Mouse (Mus musculus) testis, postnatal 10 days (tissue): ENCODE results near the gene Tspan2.

ENCODE experiments used
- DNase-seq: peaks from one replicate; pipeline ENCODE4 v3.0.0; 2021; ENCODE audit warnings: low spot score

The Tspan2 gene

DNA sequence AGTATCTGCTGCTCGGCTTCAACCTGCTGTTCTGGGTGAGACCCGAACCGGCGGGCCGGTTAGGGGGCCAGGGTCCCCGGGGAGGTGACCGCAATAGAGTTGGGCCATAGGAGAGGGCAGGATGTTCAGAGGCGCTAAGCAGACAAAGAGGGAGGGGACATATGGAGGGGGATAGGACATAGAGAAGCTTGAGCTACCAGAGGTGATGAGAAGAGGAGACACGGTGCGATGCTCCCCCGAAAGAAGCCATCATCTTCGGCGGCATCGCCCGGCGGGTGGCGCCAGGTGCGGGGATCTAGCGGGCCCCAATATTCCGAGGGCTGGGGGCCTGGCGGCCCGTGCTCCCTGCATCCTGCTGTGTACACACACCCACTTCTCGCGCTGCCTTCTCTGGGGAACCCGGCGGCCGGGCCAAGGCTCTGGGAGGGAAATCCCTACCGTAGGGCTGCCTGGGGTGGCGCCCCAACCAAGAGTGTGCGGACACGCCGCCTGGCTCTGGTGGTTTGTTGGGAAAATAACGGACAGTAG is 766 bp downstream of the Tspan2 start:
- DNase-seq, result peak; percentile 61

DNA sequence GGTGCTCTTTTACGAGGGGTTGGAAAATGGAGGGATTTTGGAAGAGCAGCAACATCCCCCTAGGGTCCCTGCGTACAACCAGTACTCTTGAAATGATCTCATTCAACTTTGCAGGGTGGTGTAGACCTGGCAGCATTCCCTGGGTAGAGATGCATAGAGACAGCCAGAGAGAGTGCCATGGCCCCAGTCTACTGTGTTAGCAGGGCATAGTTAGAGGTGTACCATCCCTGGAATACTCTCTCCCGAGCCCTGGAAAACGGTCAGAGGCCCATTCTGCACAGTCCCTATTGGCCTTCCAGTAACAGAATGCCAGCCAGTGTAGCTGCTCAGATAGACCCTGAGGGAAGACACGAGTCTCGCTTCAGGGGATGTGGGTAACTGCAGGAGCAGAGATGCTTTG is 1.3 kb downstream of the Tspan2 start:
- DNase-seq, result no peak

DNA sequence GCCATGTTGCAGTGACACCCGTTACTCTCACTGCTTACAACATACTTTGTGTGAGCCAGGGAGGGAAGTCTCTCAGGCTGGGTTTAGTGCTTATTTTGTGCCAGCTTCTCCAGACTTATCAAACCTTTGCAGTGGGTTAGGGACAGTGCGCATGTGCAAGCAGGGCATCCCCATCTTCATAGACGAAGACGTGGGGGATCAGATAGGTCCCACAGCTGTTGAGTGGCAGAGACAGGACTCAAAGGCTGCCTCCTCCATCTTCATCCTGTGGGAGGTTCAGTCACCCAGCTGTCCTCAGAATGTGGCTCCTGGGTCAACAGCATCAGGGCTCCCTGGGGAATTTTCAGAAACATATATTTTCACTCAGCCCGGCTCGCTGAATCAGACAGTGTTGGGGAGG is 2.1 kb downstream of the Tspan2 start:
- DNase-seq, result no peak

DNA sequence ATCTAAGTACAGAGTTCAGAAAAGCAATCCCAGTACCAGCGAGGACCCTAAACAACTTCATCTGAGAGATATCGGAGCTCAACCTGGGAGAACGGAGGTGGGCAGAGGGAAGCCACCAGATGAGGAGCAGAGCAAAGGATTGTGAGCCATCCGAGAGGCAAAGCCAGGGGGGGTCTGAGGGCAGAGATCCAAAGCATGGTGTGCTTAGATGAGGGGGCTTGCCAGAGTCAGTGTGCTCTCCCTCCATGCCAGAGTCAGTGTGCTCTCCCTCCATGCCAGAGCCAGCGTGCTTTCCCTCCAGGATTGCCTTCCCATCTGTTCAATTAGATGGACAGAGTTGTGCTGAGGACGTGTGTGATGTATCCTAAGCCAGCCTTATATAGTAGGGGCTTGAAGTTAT is 2.8 kb downstream of the Tspan2 start:
- no peak for DNase-seq

DNA sequence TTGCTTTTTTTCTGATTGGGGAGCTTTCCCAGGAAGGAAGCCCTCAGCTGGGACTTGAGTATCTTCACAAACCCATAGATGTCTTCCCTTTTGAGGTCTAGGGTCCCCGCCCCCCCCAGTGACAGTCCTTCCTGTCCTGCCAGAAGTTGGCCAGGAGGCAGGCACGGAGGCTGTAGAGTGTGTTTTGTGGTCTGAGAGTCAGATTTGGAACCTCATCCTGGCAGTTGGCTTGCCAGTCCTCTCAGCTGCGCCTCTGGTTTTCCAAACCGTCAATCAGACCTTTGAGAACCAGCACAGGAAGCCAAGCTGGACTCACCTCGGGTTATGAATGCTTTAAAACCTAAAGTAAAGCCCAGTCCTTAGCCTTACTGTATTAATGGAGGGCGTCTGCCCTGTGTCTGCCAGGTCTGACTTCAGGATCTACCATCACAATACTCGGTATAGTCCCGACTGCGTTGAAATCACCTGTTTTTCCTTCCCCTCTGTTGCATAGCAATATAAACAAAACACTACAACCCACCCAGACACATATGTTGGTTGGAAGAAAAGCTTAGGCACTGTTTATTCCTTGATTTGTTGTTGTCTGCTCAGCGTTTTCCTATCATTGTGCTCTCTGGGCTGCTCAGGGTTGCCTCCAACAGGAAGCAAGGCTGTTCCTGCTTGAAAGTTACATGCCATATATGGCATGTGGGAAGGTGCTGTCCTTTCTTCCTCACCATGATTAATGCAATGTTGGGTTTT is 4.0 kb downstream of the Tspan2 start:
- no peak for DNase-seq

DNA sequence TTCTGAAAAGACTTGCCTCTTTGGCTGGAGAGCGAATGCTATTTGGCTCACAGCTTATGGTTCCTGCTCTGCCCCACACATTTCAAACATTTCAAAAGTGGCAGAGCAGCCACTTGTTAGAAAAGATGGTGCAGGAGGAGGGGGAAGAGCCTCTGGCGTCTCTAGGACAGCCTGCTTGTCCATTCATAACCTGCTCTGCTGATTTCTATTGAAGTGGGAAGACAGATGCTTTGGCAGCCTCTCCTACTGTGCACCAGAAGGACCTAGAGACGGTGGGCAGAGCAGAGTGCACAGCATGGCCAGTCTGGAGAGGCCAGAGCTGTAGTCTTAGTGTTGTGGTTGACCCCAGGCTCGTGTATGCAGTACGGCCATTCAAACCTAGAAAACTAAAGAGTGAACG is 4.6 kb downstream of the Tspan2 start:
- no peak for DNase-seq

DNA sequence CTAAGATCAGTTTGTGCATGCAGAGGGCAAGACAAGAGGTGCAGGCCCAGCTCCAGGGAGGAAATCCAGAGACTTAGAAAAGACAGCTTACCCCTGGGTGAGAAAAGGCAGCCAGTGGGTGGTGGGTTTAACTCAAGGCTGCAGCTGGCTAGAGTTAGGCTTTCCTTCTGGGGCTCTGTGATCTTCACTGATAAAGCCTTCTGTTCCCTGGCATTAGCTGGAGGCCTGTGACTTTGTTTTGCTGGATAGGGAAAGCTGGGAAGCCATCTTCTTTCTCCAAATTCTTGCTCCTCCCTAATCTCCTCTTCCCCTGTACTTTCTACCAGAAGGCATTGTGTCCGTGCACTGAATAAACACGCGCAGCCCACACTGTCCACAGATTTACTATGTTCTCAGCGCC is 8.4 kb downstream of the Tspan2 start:
- no peak for DNase-seq

DNA sequence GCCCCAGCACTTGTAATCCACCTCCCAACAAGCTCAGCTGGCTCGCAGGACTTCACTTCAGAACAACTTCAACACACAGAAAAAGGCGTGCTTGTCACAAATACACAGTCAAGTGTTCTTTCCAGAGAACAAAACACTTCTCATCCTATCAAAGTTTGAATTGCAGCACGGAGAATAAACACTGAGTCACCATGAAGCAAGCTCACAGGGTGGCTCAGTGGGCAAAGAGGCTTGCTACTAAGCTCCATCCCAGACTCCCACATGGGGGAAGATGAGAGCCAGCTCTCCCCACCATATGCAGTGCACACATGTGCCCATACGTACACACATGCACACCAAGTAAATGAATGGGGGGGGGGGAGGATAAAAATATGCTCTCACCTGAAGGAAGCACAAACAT is 8.9 kb downstream of the Tspan2 start:
- no peak for DNase-seq

DNA sequence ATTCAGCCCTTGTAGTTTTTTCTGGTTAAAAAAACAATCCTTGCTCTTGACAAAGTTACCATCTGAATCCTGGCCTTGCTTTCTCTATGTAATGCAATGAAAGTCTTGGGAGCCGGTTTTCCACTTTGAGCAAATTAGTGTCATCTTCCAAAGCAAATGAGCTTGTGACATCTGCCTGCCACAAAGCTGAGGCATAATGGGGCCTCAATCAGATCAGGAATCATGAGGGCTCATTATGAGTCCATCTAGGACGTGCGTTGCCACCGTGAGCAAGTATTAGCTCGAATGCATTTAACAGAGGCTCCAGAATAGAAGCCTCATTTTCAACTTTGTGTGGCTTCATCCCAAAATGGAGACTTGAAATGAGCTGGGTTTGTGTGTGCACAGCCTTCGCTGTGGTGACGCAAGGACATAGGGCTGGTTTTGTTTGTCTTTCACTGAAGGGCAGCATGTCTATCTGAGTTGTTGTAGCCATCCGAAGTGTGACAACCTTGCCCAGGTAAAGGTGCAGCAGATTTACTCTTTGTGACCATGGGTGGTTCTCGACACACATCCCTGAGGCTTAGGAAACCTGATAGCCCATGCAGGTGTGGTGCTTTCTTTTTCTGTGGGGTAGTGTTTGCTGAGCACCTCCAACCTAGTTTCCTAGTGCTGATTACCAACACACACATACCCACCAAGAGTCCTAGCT is 9.6 kb downstream of the Tspan2 start:
- DNase-seq, result no peak

DNA sequence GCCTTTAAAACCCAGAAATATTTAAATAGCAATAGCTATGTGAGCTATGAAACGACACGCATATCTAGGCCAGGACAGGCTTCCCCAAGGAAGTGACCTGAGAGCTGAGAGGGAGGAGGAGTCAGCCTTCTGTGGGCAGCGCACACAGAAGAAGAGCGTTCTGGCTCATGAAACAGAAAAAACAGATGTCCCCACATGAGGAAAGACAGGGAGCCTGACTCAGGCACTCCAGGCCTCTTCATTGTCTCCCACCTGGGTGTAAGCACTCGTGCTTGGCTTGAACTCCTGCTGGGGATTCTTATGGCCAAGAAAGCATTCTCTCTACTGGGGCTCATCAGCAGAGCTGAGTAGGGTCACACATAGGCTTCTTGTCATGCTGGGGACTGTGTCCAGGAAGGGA is 10.3 kb downstream of the Tspan2 start:
- no peak for DNase-seq

DNA sequence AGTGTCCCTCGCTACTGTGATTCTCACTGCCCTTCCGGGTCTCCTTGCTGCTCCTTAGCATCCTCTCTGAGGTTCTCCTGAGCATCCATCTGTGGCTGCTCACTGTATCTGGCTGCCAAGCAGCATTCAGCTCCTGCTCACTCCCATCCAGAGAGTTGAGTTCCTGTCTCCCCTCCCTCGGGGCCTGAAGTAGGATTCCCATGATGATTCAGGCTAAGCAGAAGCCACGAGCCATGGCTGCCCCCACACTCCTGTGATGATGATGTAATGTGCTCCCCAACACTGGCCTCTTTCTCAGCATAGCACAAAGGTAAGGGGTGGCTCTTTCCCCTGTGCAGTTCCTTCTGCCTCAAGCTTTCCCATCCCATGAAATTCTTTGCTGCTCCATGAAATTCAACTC is 11.8 kb downstream of the Tspan2 start:
- DNase-seq, result no peak

DNA sequence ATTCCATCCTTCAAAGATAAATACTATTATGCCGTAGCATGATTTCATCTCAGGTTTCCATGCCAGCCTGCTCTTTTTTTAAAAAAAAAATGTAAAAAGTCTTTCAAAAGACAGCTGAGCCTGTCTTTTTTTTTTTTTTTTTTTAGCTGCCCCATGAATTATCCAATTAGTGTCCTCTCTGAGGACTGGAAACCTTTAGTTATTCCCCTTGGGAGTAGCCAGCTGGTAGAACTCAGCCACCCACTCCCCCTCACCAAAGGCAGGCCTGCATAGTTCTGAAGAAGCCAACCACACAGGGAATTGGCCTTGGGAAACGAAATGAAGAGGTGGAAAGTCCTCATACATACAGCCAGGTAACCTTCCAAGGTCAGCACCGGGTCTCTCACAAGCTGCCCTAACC is 13.7 kb downstream of the Tspan2 start:
- DNase-seq, result no peak

DNA sequence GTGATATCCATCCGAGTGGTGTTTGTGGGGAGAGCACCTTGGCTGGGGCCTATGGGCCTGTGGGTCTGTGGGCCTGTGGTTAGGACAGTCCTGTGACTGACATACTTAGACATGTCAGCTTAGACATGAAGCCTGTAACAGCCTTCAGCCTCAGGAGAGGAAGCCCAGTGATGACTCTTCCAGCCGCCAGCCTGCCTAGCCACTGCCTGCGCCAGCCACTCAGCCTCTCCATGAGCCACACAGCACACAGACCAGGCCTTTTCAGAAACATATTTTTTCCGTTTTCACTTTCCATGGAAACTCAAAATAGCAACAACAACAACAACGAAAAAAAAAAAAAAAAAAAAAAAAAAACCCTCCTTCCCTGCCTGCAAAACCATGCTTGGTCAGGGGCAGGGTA is 14.4 kb downstream of the Tspan2 start:
- DNase-seq, result no peak

DNA sequence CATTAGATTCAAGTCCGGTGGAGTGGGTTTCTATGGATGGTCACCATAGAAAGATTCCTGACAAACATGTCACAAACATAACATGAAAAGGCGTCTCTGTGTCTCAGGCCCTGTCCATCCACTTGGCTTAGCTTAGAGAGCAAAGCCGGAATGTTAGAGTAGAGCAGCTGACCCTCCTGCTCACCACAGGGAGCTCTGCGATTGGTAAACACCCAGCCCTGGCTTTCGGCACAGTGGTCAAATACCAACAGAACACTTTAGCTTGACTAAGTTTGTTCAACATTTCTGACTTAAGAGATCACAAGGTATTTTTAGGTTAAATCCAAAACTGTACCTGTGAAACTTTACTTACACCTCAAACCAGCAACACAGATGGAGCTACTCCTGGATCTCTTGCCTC is 16.8 kb downstream of the Tspan2 start:
- DNase-seq, result no peak

DNA sequence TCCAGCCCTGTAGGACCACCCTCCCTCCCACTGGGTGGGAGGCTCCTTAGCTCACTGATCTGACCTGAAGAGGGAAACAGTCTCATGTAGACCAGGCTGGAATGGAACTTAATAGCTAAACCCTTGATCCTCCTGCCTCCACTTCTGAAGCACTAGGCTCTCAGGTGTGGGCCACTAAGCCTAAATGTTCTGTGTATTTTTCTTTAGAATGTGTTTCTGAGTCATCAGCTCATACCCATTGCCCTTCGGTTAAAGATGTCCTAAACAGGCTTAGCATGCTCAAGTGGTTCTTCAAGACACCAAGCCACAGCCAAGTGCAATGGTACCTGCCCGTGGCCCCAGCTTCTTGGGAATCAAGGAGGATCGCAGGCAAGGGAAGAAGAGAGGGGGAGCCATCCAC is 17.2 kb downstream of the Tspan2 start:
- DNase-seq, result no peak

DNA sequence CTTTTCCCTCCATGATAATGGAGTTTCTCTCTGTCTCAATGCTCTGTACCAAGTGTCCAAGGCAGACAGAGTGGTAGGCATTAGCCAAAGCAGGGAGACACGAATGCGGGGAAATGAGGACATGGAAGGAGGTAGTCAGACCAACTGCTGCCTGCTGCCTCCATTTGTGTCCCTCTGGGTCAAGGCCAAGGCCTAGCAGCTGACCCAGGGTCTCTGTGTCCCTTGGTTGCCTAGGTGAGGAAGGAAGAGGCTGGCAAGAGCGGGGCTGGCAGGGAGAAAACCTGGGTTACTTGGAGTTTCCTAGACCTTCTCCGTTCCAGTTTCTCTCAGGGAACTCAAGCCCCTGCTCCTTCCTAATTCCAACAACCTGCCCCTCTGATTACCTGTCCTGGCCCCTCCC is 17.7 kb downstream of the Tspan2 start:
- DNase-seq, result no peak

DNA sequence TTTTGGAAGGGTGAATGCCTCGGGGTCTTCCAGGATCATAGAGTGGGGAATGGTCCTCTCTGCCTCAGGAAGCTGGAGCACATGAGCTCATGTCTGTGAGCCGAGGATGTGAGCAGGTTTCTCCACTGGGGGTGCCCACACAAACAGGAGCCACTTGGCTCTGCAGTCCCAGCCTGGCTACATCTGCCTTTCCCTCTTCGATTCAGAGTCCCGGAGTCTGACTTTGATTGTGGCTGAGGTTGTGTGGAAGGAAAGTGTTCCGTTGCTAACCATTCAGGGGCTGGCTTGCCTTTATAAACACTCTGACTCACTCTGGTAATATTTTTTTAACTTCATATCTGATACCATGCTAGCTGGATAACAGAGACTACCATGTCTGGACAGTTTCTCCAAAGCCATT is 18.1 kb downstream of the Tspan2 start:
- no peak for DNase-seq

DNA sequence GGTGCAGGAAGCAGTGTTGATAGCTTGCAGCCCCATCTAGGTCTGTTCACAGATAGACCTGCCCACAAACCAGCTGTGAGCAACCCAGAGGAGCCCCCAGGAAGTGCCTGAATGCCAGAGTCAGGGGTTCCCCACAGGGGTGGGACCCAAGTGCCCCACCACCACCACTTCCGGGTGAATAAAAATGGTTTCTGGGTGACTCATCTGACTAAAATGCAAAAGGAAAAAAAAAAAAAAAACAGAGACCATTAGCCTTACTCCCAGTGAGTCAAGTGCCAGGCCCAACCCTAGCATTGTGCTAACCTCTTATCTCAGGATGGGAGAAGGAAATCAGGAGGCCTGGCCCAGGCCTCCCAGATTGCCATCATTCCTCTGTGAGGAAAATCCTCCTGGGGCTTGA is 21.5 kb downstream of the Tspan2 start:
- DNase-seq, result no peak

DNA sequence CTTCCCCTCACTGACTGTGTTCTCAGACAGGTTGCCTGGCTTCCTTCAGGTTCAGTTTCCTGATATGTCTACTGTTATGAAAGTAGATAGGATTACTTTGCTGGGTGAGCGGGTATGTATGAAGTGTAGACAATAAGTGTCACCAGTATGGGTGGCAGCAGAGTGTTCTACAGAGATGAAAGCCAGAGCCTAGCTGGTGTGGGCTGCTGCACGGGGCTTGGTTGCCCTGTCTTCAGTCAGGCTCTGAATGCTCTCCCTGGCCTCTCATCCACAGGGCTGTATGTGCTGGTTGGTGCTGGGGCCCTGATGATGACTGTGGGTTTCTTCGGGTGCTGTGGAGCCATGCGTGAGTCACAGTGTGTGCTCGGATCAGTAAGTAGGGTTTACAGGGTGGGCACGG is 22.7 kb downstream of the Tspan2 start:
- DNase-seq, result no peak

DNA sequence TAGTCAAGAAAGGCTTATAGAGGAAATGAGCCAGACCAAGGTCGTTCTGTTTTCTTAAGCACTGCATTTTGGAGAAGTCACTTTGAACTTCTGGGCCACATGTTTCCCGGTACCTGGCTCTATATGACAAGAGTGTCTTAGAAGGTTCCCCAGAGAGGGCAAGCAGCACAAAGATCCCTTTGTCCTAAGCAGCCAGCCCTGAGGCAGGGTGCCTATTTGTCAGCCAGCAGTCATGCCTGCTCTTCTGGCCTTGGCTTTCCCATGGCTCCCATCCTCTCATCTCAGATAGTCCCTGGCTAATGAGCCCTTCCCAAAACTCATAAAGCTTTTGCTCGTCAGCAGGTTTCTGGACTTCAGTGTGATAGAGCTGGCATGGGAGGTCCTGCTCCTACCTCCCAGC is 25.9 kb downstream of the Tspan2 start:
- no peak for DNase-seq

DNA sequence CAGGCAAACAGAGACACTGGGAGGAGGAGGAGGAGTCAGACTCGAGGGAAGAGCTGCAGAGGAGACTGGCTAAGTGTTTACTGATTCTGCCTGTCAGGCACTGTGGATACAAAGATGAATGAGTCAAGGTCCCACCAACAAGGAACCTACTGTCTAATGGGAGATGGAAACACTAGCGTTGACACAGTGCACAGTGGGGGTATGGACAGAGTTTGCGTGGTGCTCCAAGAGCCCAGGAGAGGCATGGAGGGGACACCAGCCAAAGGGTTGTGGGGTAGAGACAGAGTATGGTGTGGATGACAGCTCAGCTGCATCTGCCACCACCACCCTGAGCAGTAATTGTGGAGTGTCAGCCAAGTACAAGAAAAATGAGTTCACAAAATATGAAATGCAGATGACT is 28.1 kb downstream of the Tspan2 start:
- peak; percentile 39 for DNase-seq

DNA sequence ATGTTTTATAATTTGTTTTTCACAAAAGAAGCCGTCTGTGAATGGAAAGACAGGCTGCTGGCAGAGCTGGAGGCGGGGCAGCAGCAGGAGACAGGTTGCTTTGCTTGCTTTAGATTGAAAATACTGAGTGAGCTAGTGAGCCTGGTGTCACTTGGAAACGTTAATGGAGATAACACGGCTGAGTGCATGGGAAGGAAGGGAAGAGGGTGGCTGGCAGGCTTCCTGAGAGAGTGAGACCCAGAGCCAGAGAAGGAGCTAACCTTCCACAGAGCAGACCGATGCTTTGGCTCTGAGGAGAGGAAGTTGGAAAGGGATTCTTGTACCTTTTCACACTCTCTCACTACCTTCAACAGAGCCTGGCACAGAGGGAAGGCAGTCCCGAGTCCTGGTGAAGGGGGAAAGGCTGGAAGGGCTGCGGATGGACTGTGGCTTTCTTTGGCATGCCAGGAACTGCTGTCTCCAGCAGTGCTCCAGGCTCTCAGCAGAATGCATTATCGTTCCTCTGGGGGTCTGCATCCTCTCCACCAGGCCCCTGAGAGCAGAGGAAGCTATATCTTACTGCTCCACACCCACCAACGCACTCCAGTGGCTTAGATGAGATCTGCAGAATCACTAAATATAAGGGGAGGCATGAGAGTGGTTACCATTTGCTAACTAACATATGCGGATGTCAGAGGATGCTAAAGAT is 29.5 kb downstream of the Tspan2 start:
- peak; percentile 39 for DNase-seq

DNA sequence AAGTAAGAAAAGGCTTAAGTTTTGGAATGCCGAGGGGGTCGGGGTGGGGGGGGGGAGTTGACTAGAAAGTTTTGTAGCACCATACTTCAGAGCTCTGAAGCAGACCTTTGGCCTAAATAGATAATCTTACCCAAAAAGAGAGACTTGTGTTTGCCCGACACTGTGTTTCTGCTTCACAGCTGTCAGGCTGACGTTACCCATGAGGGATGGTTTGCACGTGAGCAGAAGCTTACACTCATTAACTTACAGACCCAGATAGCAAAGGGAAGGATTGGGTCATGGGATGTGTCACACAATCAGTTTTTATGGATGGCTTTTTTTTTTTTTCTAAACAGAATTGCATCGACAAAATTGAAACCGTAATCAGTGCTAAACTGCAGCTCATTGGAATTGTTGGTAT is 30.5 kb downstream of the Tspan2 start:
- DNase-seq, result no peak
